ENCODE assay signal across 15 mouse cellular contexts in the genomic region with DNA sequence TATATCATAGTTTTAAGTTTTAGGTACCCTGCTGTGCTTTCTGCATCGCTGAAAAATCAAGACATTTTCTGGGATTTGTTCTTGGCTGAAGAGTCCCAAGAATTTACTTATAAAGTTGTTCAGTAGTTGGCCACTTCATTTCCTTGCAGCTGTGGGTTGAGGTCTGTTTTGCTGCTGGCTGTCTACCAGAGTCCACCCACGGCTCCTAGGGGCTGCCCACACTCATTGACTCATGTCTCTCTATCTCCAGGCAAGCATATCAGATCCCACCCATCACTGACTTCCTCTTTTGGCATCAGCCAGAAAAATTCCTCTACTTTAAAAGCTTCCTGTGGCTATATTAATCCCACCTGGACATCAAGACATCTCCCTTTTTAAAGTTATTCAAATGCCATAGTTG.
DNase-seq lines count a peak whose midpoint lies in the region; ATAC-seq and TF ChIP-seq lines count a peak whose summit lies in the region.
"Had no signal": no experiment of that assay in that cellular context is flagged by ENCODE, and none has a peak within 500 bp of the region (broad histone marks: within the 10 kb centered on the region; RNA-seq: fewer than 3 reads in every experiment).

No protein-coding gene starts in this region.

- H3K27ac ChIP-seq in cerebellum, adult 2 months (ENCODE audit: insufficient read depth, low read length), result no peak overlapping the region
- H3K27ac ChIP-seq: limb, embryonic 12.5 days; lung, embryonic 15.5 days had no signal

- no peaks in the 10 kb centered on the region for H3K4me1 ChIP-seq in cerebellum, adult 2 months (ENCODE audit: control insufficient read depth, insufficient read depth, low read length)
- H3K4me1 ChIP-seq: lung, embryonic 15.5 days had no signal

- no peak overlapping the region for H3K4me3 ChIP-seq in cerebellum, adult 2 months (replicated peaks; ENCODE audit: insufficient read depth, low read depth, low read length)
- H3K4me3 ChIP-seq: limb, embryonic 12.5 days; lung, embryonic 15.5 days had no signal

- DNase-seq in heart, postnatal 10 days, result peak; percentile 7 to 16
- no peak for DNase-seq in heart, adult 9 months (ENCODE audit: low spot score in 2 of 2)
- peak; percentile 59 for DNase-seq in right cerebral cortex, adult 18-20 months
- DNase-seq in right cerebral cortex, postnatal 10 days (ENCODE audit: low spot score in 2 of 2), result no peak
- DNase-seq in cerebellum, adult 2 months, result no peak
- DNase-seq in liver, result no peak
- DNase-seq: cerebellum, adult 9-10 months; heart, postnatal 36 days; kidney, postnatal 14 days; thymus, adult 18-20 months had no signal

- peak; percentile 46 to 53; a peak in 1 of 4 replicates for ATAC-seq in hematopoietic stem cell, adult 5-6 weeks (replicated peaks in 1 of 2; ENCODE audit: insufficient read depth in 1 of 2, low FRiP score in 2 of 2, low TSS enrichment in 1 of 2, low read depth in 1 of 2, poor library complexity in 2 of 2, severe bottlenecking in 2 of 2)
- ATAC-seq: CD4-positive, CD25-positive, alpha-beta regulatory T cell, adult 4 months; inflammation-experienced regulatory T-cells, adult 6 months had no signal

- TF ChIP-seq CTCF in cerebellum, adult 2 months (IDR thresholded peaks at IDR 0.05; ENCODE audit: borderline replicate concordance, insufficient read depth, low read depth, low read length), result no peak

- H3K27me3 ChIP-seq in cerebellum, adult 2 months (ENCODE audit: control insufficient read depth, insufficient read depth, low read length), result no peaks in the 10 kb centered on the region
- H3K27me3 ChIP-seq: limb, embryonic 12.5 days; lung, embryonic 15.5 days had no signal

- TF ChIP-seq POLR2A in cerebellum, adult 2 months (IDR thresholded peaks at IDR 0.05; ENCODE audit: borderline replicate concordance, insufficient read depth, low read length), result no peak

- WGBS in cerebellum, adult 2 months, result 28% methylated on average over 2 of the region's 2 CpGs

- intact Hi-C loops in heart, postnatal 10 days (cut with DNase I), result no loop called here

Comparison
In these comparisons a context has a peak if more than half of its experiments do, and no peak if none do; other contexts are left out.
1. DNase-seq: peak in heart, postnatal 10 days (2 of 2) and right cerebral cortex, adult 18-20 months (single experiment); none in heart, adult 9 months (0 of 2), right cerebral cortex, postnatal 10 days (0 of 2), cerebellum, adult 2 months (0 of 2) and liver (single experiment).